Mouse (Mus musculus) liver, adult 2 months (tissue): Measurements from ENCODE around the gene Pros1. TPM values are rescaled to one million over a fixed set of nuclear protein-coding genes. Genes with fewer than 3 reads are reported as not detected.
A peak's percentile ranks its signal among the peaks of the same experiment; 100 is the strongest.

Source experiments
- DNase-seq: peaks from one replicate; pipeline ENCODE4 v3.0.0-alpha.2; 2011; ENCODE audit warnings: low read depth, low spot score; ENCODE audit errors: extremely low read depth
- H3K27ac ChIP-seq: fragments of 200-500 bp; replicated peaks from 2 replicates; pipeline ENCODE4 v1.5.1; 2012; ENCODE audit warnings: low read depth, mild to moderate bottlenecking, control low read depth, inconsistent platforms, low read length; ENCODE audit not compliant: insufficient read depth
- H3K27me3 ChIP-seq: fragments of 200-500 bp; 2 replicates; pipeline ENCODE4 v1.6.1; 2012; ENCODE audit warnings: mild to moderate bottlenecking, moderate library complexity, low read length, inconsistent platforms; ENCODE audit not compliant: control insufficient read depth, insufficient read depth
- H3K36me3 ChIP-seq: fragments of 200-500 bp; 2 replicates; pipeline ENCODE4 v1.6.1; 2012; ENCODE audit warnings: low read length, inconsistent platforms; ENCODE audit not compliant: control insufficient read depth, insufficient read depth
- H3K4me1 ChIP-seq: fragments of 200-500 bp; 2 replicates; pipeline ENCODE4 v1.6.1; 2011; ENCODE audit warnings: low read length; ENCODE audit not compliant: control insufficient read depth, insufficient read depth
- H3K4me3 ChIP-seq: fragments of 200-500 bp; 2 replicates; pipeline ENCODE4 v1.5.1; 2011; ENCODE audit warnings: low read depth, mild to moderate bottlenecking, control low read depth, low read length, moderate library complexity; ENCODE audit not compliant: insufficient read depth
- H3K79me2 ChIP-seq: fragments of 200-500 bp; 2 replicates; pipeline ENCODE4 v1.6.1; 2012; ENCODE audit warnings: inconsistent platforms, mild to moderate bottlenecking, low read length, moderate library complexity; ENCODE audit not compliant: control insufficient read depth, insufficient read depth
- H3K9ac ChIP-seq: fragments of 200-500 bp; 2 replicates; pipeline ENCODE4 v1.6.1; 2012; ENCODE audit warnings: low read depth, mild to moderate bottlenecking, control low read depth, inconsistent platforms, low read length
- CTCF ChIP-seq: fragments of 200-500 bp; IDR thresholded peaks from 2 replicates; pipeline ENCODE4 v1.5.1; 2011; ENCODE audit warnings: low read depth, low read length, control low read depth
- POLR2A ChIP-seq: fragments of 200-500 bp; IDR thresholded peaks from 2 replicates; pipeline ENCODE4 v1.6.1; 2011; ENCODE audit warnings: low read length, control low read depth; ENCODE audit not compliant: insufficient read depth; ENCODE audit errors: extremely low read depth
- WGBS: fragments of 180-500 bp; shearing (Covaris S2); methylation state at CpG from one replicate; pipeline ENCODE4 v1.1.7; 2018; 5-methylcytosine and 5-hydroxymethylcytosine counted together
- polyA plus RNA-seq: library from polyadenylated mRNA; depleted of rRNA; stranded (reverse); fragments of >200 nt; gene quantifications from 2 replicates; pipeline ENCODE4 v1.2.3, GENCODE M21; 2012; rRNA removed
- total RNA-seq: library from RNA; depleted of rRNA; stranded (reverse); fragments of >200 nt; gene quantifications from 2 replicates; pipeline ENCODE4 v1.2.3, GENCODE M21; 2014; rRNA removed

Pros1 gene
- 67.0 and 73.2 TPM in 2 replicates for total RNA-seq
- polyA plus RNA-seq = 7.5 and 9.3 TPM in 2 replicates

DNA sequence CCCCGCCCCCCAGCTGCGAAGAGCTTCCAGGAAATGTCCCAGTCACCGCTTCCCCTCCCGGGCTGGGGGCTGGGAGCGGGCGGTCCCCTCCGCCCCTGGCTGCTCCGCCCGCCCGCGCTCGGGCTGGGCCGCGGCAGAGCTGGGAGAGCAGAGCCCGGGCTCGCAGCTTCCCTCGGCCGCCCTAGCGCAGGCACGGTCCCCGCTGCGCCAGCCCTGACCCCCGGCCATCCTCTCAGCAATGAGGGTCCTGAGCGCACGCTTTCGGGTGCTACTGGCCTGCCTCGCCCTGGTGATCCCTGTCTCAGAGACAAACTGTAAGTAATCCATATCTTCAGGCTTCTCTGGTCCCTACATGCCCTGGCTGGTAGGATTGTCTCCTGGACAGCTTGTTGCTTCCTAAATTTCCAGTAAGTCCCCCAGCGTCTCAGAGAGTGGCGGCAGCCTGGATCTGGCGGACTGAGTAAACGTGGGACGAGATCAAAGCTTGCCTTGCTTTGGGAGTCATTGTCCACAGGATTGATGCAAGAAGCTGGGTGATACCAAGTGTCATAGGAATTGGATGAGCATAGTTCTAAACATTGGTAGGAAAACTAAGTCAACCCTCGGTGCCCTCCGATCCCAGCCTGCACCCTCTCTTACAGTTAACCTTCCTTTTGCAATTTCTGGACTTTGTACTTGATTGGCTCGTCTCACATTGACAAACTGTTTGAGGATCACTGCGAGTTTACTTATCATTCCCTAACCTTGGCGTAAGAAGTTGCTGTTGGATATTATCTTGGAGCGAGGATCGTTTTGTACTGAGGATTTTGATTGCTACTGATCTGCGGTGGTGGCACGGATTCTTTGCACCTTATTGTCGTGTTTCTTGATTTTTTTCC lies at the start of gene Pros1:
TSS of gene Pros1 (plus strand) at position 117 of the 878 bp plus-strand sequence.
- no peak for TF ChIP-seq CTCF
- TF ChIP-seq POLR2A = peak; percentile 70
- DNase-seq = peak; percentile 92
- 2% methylated on average over 42 of the region's 42 CpGs for WGBS
- H3K27ac ChIP-seq = peak within 1 kb of the TSS; percentile 94
- peak within 1 kb of the TSS; percentile 85 for H3K9ac ChIP-seq
- peaks cover 14% of the 10 kb centered on the region for H3K4me1 ChIP-seq
- no peaks in the 10 kb centered on the region; the same call in 1 of the 2 replicates for H3K36me3 ChIP-seq
- H3K27me3 ChIP-seq = no peaks in the 10 kb centered on the region
- peaks cover 10% of the 10 kb centered on the region; the same call in 1 of the 2 replicates for H3K79me2 ChIP-seq
- H3K4me3 ChIP-seq = peak within 1 kb of the TSS; percentile 72

DNA sequence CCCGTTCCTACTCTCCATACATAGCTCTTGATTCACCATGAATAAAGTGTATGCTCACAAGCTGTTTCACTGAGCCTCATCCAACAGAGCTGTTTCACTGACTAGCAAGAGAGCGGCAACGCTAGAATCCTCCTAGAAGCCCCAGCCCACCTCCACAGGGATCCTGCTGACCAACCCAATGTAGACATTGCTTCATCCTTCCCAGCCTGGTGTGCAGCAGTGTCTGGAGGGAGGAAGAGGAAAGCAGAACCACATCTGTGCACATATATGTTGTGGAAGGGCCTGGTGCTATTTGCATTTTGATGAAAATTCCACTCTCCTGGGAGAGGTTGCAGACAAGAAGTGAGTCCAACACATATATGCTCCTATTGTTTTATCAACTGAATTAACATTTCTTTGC lies 49.5 kb upstream of the Pros1 start:
- Histone ChIP-seq H3K9ac (no peak overlapping the region), H3K27me3 (no peaks in the 10 kb centered on the region), H3K27ac (no peak overlapping the region), H3K79me2 (no peaks in the 10 kb centered on the region), H3K4me3 (no peak overlapping the region), H3K4me1 (0 out of 2 replicates have a peak, but pooled peaks cover under 1% of the 10 kb centered on the region), H3K36me3 (peaks cover 16% of the 10 kb centered on the region; the same call in 1 of the 2 replicates)
- TF ChIP-seq POLR2A (no peak), CTCF (no peak)
- DNase-seq = no peak
- 96% methylated on average over 3 of the region's 3 CpGs for WGBS

DNA sequence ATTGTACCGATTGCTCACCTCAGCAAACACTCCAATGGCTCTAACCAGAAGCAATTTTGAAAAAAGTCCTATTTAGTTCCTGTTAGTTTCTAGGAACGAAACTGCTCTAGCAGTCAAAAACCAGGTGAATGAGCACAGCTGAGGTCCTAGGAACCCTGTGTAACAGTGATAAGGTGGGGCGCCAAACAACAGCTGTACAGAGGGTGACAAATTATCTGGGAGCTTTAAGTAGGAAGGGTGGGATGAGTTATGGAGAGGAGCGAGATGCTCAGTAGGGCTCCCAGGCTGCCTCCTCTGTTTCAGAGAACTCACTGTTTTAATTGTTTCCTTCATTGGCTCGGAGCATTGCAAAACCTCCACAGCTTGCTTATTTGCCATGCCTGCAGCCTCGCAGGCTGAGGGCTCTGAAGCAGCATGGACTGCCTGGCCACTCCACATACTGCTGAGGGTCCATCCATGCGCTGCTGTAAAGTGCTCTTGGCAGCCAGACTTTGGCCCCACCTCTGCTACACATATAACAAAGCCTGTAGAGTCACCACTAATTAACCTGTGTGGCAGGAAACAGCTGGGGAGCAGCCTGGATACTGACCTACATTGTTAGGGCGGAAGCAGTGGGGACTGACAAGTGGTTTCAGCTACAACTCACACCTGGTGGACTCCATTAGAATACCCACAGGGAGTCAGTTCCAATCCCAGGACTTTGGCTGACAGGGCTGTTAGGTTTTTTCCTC lies 46.7 kb upstream of the Pros1 start:
- Histone ChIP-seq H3K4me3 (no peak overlapping the region), H3K27ac (no peak overlapping the region), H3K9ac (no peak overlapping the region), H3K36me3 (peaks cover 14% of the 10 kb centered on the region), H3K4me1 (no peaks in the 10 kb centered on the region), H3K79me2 (no peaks in the 10 kb centered on the region), H3K27me3 (no peaks in the 10 kb centered on the region)
- no peak for DNase-seq
- WGBS = 81% methylated on average over 8 of the region's 8 CpGs
- TF ChIP-seq POLR2A (no peak), CTCF (no peak)

DNA sequence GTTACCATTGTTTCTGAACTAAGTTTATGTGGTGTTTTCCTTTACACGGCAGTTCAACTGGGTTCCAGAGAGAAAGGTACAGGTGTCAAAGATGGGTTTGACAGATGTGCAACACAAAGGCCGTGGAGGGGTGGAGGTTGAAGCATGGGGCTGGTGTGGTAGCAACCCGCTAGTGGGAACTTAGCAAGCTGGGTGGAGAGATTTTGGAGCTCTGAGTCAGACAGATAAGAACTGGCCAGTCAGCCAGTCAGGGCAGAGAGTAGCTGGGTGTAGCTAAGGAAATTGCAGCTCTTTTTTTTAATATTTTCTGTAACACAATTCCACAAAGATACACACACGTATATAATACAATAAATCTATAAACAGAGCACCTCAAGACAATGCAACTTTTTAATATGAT lies 43.3 kb upstream of the Pros1 start:
- Histone ChIP-seq H3K4me3 (no peak overlapping the region), H3K27ac (no peak overlapping the region), H3K79me2 (no peaks in the 10 kb centered on the region), H3K4me1 (no peaks in the 10 kb centered on the region), H3K9ac (no peak overlapping the region), H3K36me3 (peaks cover 5% of the 10 kb centered on the region), H3K27me3 (no peaks in the 10 kb centered on the region)
- DNase-seq = no peak
- TF ChIP-seq CTCF (no peak), POLR2A (no peak)
- 93% methylated on average over 4 of the region's 4 CpGs for WGBS

DNA sequence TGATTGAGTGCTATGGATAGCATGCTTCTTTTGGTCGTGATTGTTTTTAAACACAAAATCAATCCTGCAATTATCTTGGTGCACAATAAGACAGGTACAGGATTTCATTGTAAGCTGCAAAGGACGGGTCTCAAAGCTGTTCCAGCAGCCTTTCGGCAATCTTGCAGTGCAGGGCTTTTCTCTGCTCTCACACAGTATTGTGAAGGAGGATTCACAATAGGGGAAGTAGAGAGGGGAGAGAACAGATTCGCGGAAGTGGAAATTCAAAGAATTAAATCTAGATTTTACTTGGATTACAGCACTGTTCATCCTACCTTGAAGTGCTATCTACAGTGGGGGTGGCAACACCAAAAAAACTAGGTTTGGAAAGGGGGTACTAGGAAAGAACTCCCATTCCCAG lies 40.3 kb upstream of the Pros1 start:
- Histone ChIP-seq H3K27me3 (no peaks in the 10 kb centered on the region), H3K4me3 (no peak overlapping the region), H3K79me2 (no peaks in the 10 kb centered on the region), H3K4me1 (no peaks in the 10 kb centered on the region), H3K27ac (no peak overlapping the region), H3K36me3 (peaks cover 5% of the 10 kb centered on the region), H3K9ac (no peak overlapping the region)
- WGBS = 89% methylated on average over 5 of the region's 5 CpGs
- TF ChIP-seq CTCF (no peak), POLR2A (no peak)
- DNase-seq = no peak

DNA sequence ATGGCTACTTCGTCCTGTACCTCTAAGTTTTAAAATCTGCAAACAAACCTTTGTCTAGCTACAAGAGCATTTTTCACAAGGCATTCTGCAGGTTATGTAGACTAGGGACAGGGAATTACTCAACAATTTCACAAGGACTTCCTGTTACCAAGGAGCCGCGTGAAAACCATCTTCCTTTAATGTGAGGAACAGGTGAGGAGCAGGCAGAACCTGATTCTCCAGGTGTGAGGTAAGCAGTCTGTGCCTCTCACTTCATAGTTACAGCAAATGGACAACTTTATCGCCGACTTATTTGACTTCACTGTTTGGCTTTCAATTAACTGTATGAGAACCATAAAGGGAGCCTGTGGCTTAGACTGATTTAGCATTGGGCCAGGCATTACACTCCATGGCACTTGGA lies 39.6 kb upstream of the Pros1 start, which contains the start of gene Stx19:
TSS of gene Stx19 (plus strand) at position 186 of the 400 bp plus-strand sequence.
- TF ChIP-seq POLR2A (no peak), CTCF (no peak)
- Histone ChIP-seq H3K36me3 (peaks cover 5% of the 10 kb centered on the region), H3K79me2 (no peaks in the 10 kb centered on the region), H3K4me3 (no peak within 1 kb of the TSS), H3K27ac (no peak within 1 kb of the TSS), H3K9ac (no peak within 1 kb of the TSS), H3K27me3 (no peaks in the 10 kb centered on the region), H3K4me1 (no peaks in the 10 kb centered on the region)
- no peak for DNase-seq
- 64% methylated on average over 5 of the region's 5 CpGs for WGBS
